Mouse (Mus musculus): ENCODE results near the gene Adck2.

The Adck2 gene

DNA sequence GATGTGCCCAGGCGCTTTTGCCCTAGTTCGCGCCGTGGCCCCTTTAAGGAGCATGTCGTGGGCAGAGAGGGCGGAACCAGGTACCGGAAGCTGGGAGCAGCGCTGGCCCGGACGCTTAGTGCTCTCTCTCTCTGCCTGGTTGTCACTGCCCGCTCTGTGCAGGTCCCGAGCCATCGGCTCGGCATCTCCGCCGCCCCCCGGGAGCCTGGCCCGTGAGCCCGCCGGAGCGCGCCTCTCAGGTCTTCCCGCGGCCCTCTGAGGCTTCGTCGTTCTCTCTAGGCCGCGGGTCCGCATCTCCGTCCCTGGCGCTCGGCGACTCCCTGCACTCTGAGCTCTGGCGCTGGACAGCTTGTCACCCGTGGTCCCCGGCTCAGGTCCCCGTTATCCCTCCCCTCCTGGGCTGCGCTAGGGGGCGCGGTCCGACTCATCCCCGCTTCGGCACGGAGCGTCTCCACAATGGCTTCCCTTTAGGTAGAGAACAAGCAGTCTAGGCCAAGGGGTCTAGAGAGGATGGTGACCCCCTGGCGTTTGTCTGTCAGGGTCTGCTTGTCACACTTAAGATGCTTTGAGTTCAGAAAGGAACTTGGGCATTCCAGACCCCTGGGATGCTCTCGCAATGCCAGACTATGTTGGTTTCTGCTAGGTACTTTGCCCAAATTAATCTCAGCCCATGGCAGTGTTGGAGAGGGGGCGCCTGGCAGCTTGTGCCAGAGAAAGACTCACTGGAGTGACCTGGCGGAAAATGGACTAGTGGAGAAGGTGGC lies at the start of gene Adck2:
Adck2 (plus strand) TSS at position 83 of the 764 bp plus-strand sequence.
- DNase-seq (ENCODE audit: low spot score in 2 of 2) = peak; percentile 61 to 82

DNA sequence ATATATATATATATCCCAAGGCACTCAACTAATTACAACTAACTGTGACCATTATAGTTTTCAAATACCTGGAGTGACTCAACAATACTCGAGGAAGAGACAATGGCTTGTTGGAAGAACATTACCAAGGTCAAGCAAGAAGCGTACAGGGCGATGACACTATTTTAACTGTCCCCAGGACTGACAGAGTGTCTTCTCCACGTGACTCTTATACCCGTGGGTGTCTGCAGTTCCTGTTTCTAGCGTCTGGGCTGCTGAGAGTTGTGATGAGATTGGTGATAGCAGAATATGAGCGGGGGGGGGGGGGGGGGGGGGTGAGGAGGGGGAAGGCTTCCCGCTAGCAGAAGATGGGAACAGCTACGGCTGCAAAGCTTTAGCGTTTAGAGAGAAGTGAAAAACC lies 46.9 kb upstream of the Adck2 start:
- peak in 1 of 2 experiments; percentile 27 for DNase-seq (ENCODE audit: low spot score in 2 of 2)

- DNase-seq (ENCODE audit: low spot score in 2 of 2) = no peak
These were observed 46.3 kb upstream of the Adck2 start for GRCm38 (mm10) chr6:39527337-39527784.

- no peak for DNase-seq (ENCODE audit: low spot score in 2 of 2)
These were observed 45.9 kb upstream of the Adck2 start for GRCm38 (mm10) chr6:39527811-39528210.

DNA sequence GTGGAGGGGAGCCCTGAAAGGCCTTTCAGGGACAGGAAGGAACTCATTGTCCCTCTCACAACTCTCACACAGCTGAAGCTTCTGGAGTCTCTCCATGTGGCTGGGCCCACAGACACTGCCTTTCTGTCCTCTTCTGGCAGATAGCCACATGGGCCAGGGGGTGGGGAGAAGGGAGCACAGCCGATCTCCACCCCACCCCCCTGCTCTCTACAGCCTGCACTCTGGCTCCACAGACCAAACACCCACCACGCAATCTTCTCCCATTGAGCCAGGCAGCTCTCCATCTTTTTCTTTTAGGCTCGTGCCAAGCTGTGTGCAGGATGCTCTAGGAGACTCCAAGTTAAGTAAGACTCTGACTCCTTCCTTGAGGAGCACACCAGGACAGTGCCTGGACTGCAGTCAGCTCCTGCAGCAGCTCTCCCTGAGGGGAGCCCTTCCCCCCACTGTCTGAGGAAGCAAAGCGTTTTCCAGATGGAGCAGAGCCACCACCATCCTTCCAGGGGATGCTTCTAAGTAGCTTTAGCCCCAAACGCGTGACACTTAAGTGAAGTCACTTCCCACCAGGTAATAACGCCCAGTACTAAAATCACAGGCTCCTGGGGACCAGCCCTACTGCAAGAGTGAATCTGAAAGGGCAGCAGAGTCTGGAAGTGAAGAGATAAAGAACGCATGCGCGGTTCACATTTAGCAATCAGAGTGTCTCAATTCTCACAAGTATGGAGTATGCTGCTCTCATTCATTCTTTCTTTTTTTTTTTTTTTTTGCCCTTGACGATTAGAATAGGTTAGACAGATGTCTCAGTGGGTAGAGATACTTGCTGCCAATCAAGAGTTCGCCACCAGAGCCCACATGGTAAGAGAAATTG lies 44.8 kb upstream of the Adck2 start:
- DNase-seq (ENCODE audit: low spot score in 2 of 2) = peak in 1 of 2 experiments; percentile 26

DNA sequence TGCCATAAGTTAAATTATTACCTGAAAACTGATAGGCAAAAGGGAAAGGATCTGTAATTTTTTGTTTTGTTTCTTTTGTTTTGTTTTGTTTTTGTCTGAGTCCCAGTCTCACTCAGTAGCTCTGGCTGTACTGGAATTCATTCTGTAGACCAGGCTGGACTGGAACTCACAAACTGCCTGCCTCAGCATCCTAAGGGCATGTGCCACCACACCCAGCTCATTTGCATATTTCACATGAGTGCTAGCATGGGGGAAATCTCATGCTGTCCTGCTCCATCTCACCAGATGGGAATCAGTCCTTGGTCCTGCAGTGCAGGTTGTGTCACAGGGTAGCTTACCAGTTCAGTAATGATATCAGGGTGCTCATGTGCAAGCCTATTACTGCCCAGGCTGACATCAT lies 38.7 kb upstream of the Adck2 start:
- DNase-seq (ENCODE audit: low spot score in 2 of 2) = no peak

DNA sequence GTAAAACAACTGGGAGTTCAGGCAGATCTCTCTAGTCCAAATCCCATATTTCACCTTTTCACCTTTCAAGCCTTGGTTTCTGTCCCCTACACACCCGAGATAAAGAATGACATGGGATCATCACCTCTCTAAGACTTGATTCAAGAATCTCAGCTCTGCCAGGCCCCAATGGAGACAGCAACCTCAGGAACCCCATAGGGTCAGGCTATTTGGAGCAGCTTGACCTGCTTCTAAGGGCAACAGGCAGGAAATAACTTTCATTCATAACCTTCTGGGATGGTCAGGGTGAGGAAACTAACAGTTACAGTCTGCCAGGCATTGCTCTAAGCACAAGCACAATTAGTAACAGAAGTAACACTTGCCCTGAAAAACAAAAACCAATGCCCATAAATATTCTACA lies 37.1 kb upstream of the Adck2 start:
- no peak for DNase-seq (ENCODE audit: low spot score in 2 of 2)

GRCm38 (mm10) chr6:39537276-39537675 lies 36.4 kb upstream of the Adck2 start:
- no peak for DNase-seq (ENCODE audit: low spot score in 2 of 2)

GRCm38 (mm10) chr6:39538227-39538626 lies 35.4 kb upstream of the Adck2 start:
- no peak for DNase-seq (ENCODE audit: low spot score in 2 of 2)

GRCm38 (mm10) chr6:39539679-39540155 lies 34.0 kb upstream of the Adck2 start:
- peak in 1 of 2 experiments; percentile 32 for DNase-seq (ENCODE audit: low spot score in 2 of 2)

DNA sequence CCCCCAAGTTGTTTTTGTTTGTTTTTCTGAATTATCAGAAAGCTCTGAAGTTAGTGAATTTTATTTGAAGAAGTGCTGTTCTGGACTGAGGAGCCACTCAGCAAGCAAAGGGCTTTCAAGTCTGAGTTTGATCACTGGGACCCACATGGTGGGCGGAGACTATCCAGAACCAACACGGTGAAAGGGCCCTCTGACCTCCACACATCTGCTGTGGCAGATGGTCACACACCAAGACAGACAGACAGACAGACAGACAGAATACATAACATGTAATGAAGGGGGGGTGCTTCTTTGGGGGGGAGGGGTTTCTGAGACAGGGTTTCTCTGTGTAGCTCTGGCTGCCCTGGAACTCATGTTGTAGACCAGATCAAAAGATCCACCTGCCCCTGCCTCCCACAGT lies 33.1 kb upstream of the Adck2 start:
- DNase-seq (ENCODE audit: low spot score in 2 of 2) = no peak

- no peak for DNase-seq (ENCODE audit: low spot score in 2 of 2)
These were observed 30.8 kb upstream of the Adck2 start for GRCm38 (mm10) chr6:39542631-39543597.

GRCm38 (mm10) chr6:39543769-39544420 lies 29.8 kb upstream of the Adck2 start:
- DNase-seq (ENCODE audit: low spot score in 2 of 2) = no peak

- no peak for DNase-seq (ENCODE audit: low spot score in 2 of 2)
These were observed 28.2 kb upstream of the Adck2 start for GRCm38 (mm10) chr6:39545474-39545873.

DNA sequence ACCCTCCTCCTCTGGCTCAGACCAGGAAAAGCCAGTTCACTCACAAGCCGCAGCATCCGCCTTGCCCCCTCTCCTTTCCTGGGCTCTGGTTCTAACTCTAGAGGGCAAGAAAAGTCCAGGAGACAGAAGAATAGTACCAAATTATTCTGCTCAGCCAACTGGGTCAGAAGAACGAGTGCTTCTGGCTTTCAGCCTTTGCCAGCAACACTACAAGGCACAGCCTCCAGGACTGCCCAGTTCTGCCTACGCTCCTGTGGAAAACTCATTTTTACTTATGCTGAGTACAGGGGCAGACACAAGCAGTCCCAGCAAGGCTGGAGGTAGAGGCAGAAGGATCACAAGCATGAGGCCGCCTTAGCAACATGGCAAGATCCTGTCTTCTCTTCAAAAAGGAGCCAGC lies 25.6 kb upstream of the Adck2 start:
- DNase-seq (ENCODE audit: low spot score in 2 of 2) = no peak

DNA sequence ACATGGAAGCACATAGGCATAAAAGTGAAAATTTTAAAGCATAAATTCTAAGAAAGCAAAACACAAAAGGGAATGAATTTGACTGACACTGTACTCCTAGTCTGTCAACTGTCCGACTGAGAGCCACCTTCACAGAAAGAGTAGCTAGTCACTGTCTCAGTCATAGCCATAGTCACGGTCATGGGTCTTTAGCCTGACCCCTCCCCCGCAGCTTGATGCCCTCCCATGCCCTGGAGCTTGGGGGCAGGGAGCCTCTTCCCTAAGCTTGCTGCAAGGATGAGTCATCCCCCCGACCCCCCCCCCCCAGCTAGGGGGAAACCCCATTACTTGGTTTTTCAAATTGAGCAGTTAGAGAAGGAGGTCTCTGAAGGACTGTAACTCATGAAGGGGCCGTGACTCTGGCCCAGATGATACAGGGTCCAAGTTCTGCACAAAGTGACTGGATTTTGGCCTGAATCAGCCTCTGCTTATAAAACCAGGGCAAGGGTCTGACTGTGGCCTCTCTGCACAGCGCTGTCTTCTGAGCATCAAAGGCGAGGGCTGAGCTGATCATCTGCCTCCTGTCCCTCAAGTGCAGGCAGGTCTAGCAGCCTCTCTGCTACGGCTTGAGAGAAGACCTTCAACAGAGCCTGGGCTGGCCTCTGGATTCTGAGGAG lies 21.6 kb upstream of the Adck2 start:
- no peak for DNase-seq (ENCODE audit: low spot score in 2 of 2)

GRCm38 (mm10) chr6:39554888-39555647 lies 18.6 kb upstream of the Adck2 start:
- no peak for DNase-seq (ENCODE audit: low spot score in 2 of 2)

DNA sequence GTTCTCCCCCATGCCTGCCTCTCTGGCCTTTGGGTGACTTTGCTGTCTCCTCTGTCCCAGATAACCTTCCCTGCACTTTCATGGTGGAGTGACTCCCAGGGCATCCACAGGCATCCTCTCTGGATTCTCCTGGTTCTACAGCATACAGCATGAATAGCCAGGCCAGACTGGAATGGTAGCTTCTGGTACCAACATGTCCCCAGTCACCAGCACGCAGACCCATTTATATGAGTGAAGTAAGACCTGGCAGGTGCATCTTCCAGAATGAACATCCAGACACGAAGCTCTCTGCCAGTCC lies 18.1 kb upstream of the Adck2 start:
- no peak for DNase-seq (ENCODE audit: low spot score in 2 of 2)

DNA sequence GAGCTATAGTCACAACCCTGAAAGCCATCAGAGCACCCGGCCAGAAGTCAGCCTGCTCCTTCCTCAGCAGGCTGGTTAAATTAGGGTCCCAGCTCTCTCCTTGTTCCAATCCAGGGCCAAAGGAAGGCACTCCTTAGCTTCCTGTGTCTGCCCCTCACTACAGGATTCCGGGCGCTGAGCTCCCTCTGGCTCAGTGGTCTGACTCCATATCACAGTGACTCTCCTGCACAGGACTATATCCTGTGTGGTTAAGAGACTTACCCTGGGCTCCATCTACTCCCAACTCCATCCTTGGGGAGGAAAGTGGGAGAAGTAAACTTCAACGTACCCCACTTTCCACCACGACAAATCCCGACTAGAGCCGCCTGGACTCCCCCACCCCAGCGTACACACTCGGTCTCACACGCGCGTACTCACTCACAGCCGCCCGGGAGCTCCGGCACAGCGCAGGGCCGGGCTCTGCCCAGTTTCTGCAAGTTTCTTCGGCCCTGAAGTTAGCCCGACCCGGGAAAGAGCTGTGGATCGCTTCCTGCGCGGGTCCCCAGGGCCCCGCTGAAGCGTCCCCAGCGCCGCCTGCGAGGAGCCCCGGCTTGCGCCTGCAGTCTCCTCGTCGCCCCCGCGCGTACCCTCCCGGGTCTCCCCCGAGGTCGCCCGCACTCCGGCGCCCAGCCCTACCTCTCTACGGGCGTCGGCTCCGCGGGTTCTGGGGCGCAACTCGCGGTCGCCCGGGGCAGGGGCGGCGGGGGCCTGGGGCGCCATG lies 16.6 kb upstream of the Adck2 start:
- peak in 1 of 2 experiments; percentile 22 for DNase-seq (ENCODE audit: low spot score in 2 of 2)
